In the genomic region with DNA sequence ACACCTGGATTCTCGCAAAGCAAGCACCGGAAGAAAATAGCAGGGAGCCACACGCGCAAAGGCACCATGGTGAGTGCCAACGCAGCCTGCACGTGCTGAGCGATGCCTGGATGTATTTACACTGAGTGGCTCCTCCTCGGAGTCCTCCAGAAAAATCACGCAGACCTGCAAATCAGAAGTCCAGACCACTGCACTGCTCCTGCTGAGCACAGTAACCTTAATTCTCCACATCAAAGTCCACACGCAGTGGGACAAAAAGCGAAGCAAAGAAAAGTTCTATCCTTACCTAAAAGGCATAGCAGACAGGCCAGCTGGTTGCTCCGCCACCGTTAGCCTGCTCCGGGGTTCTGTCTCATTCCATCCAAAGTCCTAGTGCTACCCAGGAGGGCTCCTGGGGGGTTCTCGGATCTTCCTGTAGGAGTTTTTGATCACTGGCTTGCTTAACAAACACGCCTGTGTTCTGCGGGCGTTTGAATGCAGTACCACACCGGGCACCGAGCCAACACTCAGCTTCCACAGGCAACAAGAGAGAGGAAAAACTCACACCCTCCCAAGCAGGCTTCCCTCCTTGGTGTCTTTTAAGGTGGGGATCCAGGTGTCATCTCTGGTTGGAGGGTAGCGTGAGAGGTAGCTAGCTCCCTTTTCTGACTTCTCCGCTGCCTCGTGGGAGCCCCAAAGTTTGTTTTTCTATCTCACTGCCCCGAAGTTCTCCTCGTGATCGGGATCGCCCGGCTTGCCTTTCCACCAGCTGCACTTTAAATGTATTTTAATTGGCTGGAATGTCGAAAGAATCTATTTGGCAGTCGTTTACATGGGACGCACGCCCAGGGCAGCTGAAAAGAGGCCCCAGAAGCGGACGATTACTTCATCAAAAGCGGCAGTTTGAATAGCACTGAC, we compare ENCODE assay signal across 8 mouse cellular contexts. TPM values are rescaled to one million over a fixed set of nuclear protein-coding genes. Genes with fewer than 3 reads are reported as not detected.
A peak's percentile ranks its signal among the peaks of the same experiment; 100 is the strongest.
DNase-seq lines count a peak whose midpoint lies in the region; ATAC-seq lines count a peak whose summit lies in the region.
"Had no signal": no experiment of that assay in that cellular context is flagged by ENCODE, and none has a peak within 500 bp of the region (broad histone marks: within the 10 kb centered on the region; RNA-seq: fewer than 3 reads in every experiment).

A gene (minus strand): TSS at position 769 of the 897 bp plus-strand sequence.

- peaks cover 35% of the 10 kb centered on the region for H3K4me1 ChIP-seq in forebrain, embryonic 10.5 days
- peaks cover 10% of the 10 kb centered on the region; the same call in 1 of the 2 replicates for H3K4me1 ChIP-seq in heart, embryonic 12.5 days (replicated peaks)
- 0 out of 2 replicates have a peak, but pooled peaks cover 4% of the 10 kb centered on the region for H3K4me1 ChIP-seq in kidney, embryonic 14.5 days (ENCODE audit: control insufficient read depth, insufficient read depth, low read length)
- H3K4me1 ChIP-seq in limb, embryonic 13.5 days, result peaks cover 20% of the 10 kb centered on the region
- peaks cover 16% of the 10 kb centered on the region for H3K4me1 ChIP-seq in midbrain, embryonic 15.5 days

- peaks cover 51% of the 10 kb centered on the region for H3K27me3 ChIP-seq in forebrain, embryonic 10.5 days (ENCODE audit: poor library complexity, severe bottlenecking)
- H3K27me3 ChIP-seq in heart, embryonic 12.5 days (replicated peaks), result peaks cover 13% of the 10 kb centered on the region; the same call in 1 of the 2 replicates
- 0 out of 2 replicates have a peak, but pooled peaks cover 3% of the 10 kb centered on the region for H3K27me3 ChIP-seq in kidney, embryonic 14.5 days (ENCODE audit: control insufficient read depth, insufficient read depth, low read length)
- H3K27me3 ChIP-seq in limb, embryonic 13.5 days, result no peaks in the 10 kb centered on the region; the same call in 1 of the 2 replicates
- peaks cover 10% of the 10 kb centered on the region; the same call in 1 of the 2 replicates for H3K27me3 ChIP-seq in midbrain, embryonic 15.5 days (replicated peaks)

- peak; percentile 74 for ATAC-seq in heart, embryonic 12.5 days (ENCODE audit: insufficient number of reproducible peaks, low FRiP score)
- ATAC-seq in kidney, embryonic 14.5 days (ENCODE audit: low FRiP score, low TSS enrichment), result peak; percentile 50; the same call in 1 of the 2 replicates
- peak; percentile 84 for ATAC-seq in limb, embryonic 13.5 days (ENCODE audit: low FRiP score, low read depth)
- peak; percentile 90 for ATAC-seq in midbrain, embryonic 15.5 days (replicated peaks)

- H3K27ac ChIP-seq in forebrain, embryonic 10.5 days, result peak within 1 kb of the TSS; percentile 86
- H3K27ac ChIP-seq in heart, embryonic 12.5 days (ENCODE audit: poor library complexity, severe bottlenecking), result no peak within 1 kb of the TSS
- no peak within 1 kb of the TSS for H3K27ac ChIP-seq in kidney, embryonic 14.5 days (ENCODE audit: low read depth, low read length)
- peak within 1 kb of the TSS; percentile 89 for H3K27ac ChIP-seq in limb, embryonic 13.5 days
- peak within 1 kb of the TSS; percentile 71 for H3K27ac ChIP-seq in midbrain, embryonic 15.5 days
- H3K27ac ChIP-seq: macrophage had no signal

- DNase-seq in brain, embryonic 18.5 days (ENCODE audit: low read depth, low spot score), result peak; percentile 67
- DNase-seq in forebrain, embryonic 10.5 days (ENCODE audit: extremely low spot score, low spot score), result peak; percentile 70
- peak; percentile 50 for DNase-seq in telencephalon, adult 2 months (ENCODE audit: low read depth, low spot score)

- H3K4me3 ChIP-seq in forebrain, embryonic 10.5 days, result peak within 1 kb of the TSS; percentile 52
- peak within 1 kb of the TSS; percentile 45 for H3K4me3 ChIP-seq in heart, embryonic 12.5 days
- H3K4me3 ChIP-seq in kidney, embryonic 14.5 days (ENCODE audit: low read length), result peak within 1 kb of the TSS; percentile 27
- peak within 1 kb of the TSS; percentile 48 for H3K4me3 ChIP-seq in limb, embryonic 13.5 days
- H3K4me3 ChIP-seq in midbrain, embryonic 15.5 days, result peak within 1 kb of the TSS; percentile 36

- 1% methylated on average over 35 of the region's 35 CpGs for WGBS in forebrain, embryonic 10.5 days
- 3% methylated on average over 35 of the region's 35 CpGs for WGBS in heart, embryonic 12.5 days
- WGBS in kidney, embryonic 14.5 days, result 4% methylated on average over 35 of the region's 35 CpGs
- WGBS in limb, embryonic 13.5 days, result under 1% methylated on average over 35 of the region's 35 CpGs
- WGBS in midbrain, embryonic 15.5 days, result under 1% methylated on average over 35 of the region's 35 CpGs

- no peaks in the 10 kb centered on the region for H3K36me3 ChIP-seq in forebrain, embryonic 10.5 days (replicated peaks)
- H3K36me3 ChIP-seq in heart, embryonic 12.5 days, result no peaks in the 10 kb centered on the region
- no peaks in the 10 kb centered on the region for H3K36me3 ChIP-seq in kidney, embryonic 14.5 days (ENCODE audit: control insufficient read depth, insufficient read depth, low read length)
- 0 out of 2 replicates have a peak, but pooled peaks cover 3% of the 10 kb centered on the region for H3K36me3 ChIP-seq in limb, embryonic 13.5 days
- H3K36me3 ChIP-seq in midbrain, embryonic 15.5 days (replicated peaks), result no peaks in the 10 kb centered on the region

- H3K9ac ChIP-seq in heart, embryonic 12.5 days, result peak within 1 kb of the TSS; percentile 54; the same call in 1 of the 2 replicates
- H3K9ac ChIP-seq in kidney, embryonic 14.5 days (ENCODE audit: low read depth, low read length), result 0 out of 2 replicates have a peak within 1 kb of the TSS, but pooled peaks have one; percentile 0
- H3K9ac ChIP-seq in limb, embryonic 13.5 days, result peak within 1 kb of the TSS; percentile 63
- peak within 1 kb of the TSS; percentile 19 for H3K9ac ChIP-seq in midbrain, embryonic 15.5 days

- peak within 1 kb of the TSS; percentile 85 for H3K4me2 ChIP-seq in heart, embryonic 12.5 days
- H3K4me2 ChIP-seq in kidney, embryonic 14.5 days (replicated peaks; ENCODE audit: low read depth, low read length), result peak within 1 kb of the TSS; percentile 46
- peak within 1 kb of the TSS; percentile 80 for H3K4me2 ChIP-seq in limb, embryonic 13.5 days (replicated peaks)
- H3K4me2 ChIP-seq in midbrain, embryonic 15.5 days, result peak within 1 kb of the TSS; percentile 67

- no peaks in the 10 kb centered on the region for H3K9me3 ChIP-seq in forebrain, embryonic 10.5 days
- no peaks in the 10 kb centered on the region for H3K9me3 ChIP-seq in heart, embryonic 12.5 days (replicated peaks)
- no peaks in the 10 kb centered on the region for H3K9me3 ChIP-seq in kidney, embryonic 14.5 days (ENCODE audit: control insufficient read depth, low read length)
- no peaks in the 10 kb centered on the region for H3K9me3 ChIP-seq in limb, embryonic 13.5 days
- H3K9me3 ChIP-seq in midbrain, embryonic 15.5 days, result no peaks in the 10 kb centered on the region

RNA-seq across cellular contexts. Expression of the gene that starts here (rescaled TPM):
- polyA plus RNA-seq in forebrain, embryonic 10.5 days (2016; fragmentation: Nextera tagmentation; extraction: Ambion mirVana), result 6.3 and 7.7 TPM in 2 replicates
- 3.1 and 3.8 TPM in 2 replicates for polyA plus RNA-seq in heart, embryonic 12.5 days (2016; fragmentation: Nextera tagmentation; extraction: Ambion mirVana)
- 2.9 and 3.2 TPM in 2 replicates for polyA plus RNA-seq in kidney, embryonic 14.5 days (2014; fragmentation: Nextera tagmentation; extraction: Ambion mirVana)
- 12.2 and 13.5 TPM in 2 replicates for polyA plus RNA-seq in limb, embryonic 13.5 days (2015; fragmentation: Nextera tagmentation; extraction: Ambion mirVana)
- polyA plus RNA-seq in midbrain, embryonic 15.5 days (2015; fragmentation: Nextera tagmentation; extraction: Ambion mirVana), result 11.5 TPM in 2 replicates
- polyA plus RNA-seq: macrophage had no signal

Comparison
In these comparisons a context has a peak if more than half of its experiments do, and no peak if none do; other contexts are left out.
1. H3K27ac ChIP-seq: peak in forebrain, embryonic 10.5 days (single experiment), limb, embryonic 13.5 days (single experiment) and midbrain, embryonic 15.5 days (single experiment); none in heart, embryonic 12.5 days (single experiment) and kidney, embryonic 14.5 days (single experiment).
2. H3K9ac ChIP-seq: peak in every context shown above with its lines; median percentile 63 in limb, embryonic 13.5 days; 54 in heart, embryonic 12.5 days; 19 in midbrain, embryonic 15.5 days; 0 in kidney, embryonic 14.5 days.
3. Peak in every context shown above with its lines, with median percentiles within 50 percentile points of each other: DNase-seq, H3K4me3 ChIP-seq, ATAC-seq and H3K4me2 ChIP-seq.